Mouse (Mus musculus) testis, adult 2 months (tissue): ENCODE measurements around the gene Strip2. TPM values are rescaled to one million over a fixed set of nuclear protein-coding genes. Genes with fewer than 3 reads are reported as not detected.

Experiments used
- H3K27ac ChIP-seq: fragments of 200-500 bp; 2 replicates; pipeline ENCODE4 v1.5.1; 2012; ENCODE audit warnings: low read depth, low read length; ENCODE audit not compliant: control insufficient read depth, insufficient read depth
- H3K27me3 ChIP-seq: fragments of 200-500 bp; 2 replicates; pipeline ENCODE4 v1.6.1; 2012; ENCODE audit warnings: mild to moderate bottlenecking, low read length, moderate library complexity; ENCODE audit not compliant: control insufficient read depth, insufficient read depth
- H3K36me3 ChIP-seq: fragments of 200-500 bp; 2 replicates; pipeline ENCODE4 v1.6.1; 2012; ENCODE audit warnings: mild to moderate bottlenecking, low read length; ENCODE audit not compliant: control insufficient read depth, insufficient read depth
- H3K4me1 ChIP-seq: fragments of 200-500 bp; 2 replicates; pipeline ENCODE4 v1.6.1; 2012; ENCODE audit warnings: low read length; ENCODE audit not compliant: control insufficient read depth, insufficient read depth
- H3K4me3 ChIP-seq: fragments of 200-500 bp; 2 replicates; pipeline ENCODE4 v1.5.1; 2012; ENCODE audit warnings: low read depth, mild to moderate bottlenecking, low read length, moderate library complexity, mixed read lengths; ENCODE audit not compliant: control insufficient read depth
- CTCF ChIP-seq: fragments of 200-500 bp; IDR thresholded peaks from 2 replicates; pipeline ENCODE4 v1.5.1; 2012; ENCODE audit warnings: low read depth, mild to moderate bottlenecking, inconsistent platforms, low read length, moderate library complexity; ENCODE audit not compliant: control insufficient read depth, insufficient read depth, insufficient replicate concordance
- POLR2A ChIP-seq: fragments of 200-500 bp; IDR thresholded peaks from 2 replicates; pipeline ENCODE4 v1.6.1; 2012; ENCODE audit warnings: low read depth, mild to moderate bottlenecking, inconsistent platforms, low read length, moderate library complexity; ENCODE audit not compliant: control insufficient read depth
- polyA plus RNA-seq: library from polyadenylated mRNA; depleted of rRNA; stranded (reverse); fragments of >200 nt; gene quantifications from 2 replicates; pipeline ENCODE4 v1.2.3, GENCODE M21; 2012

The Strip2 gene
- polyA plus RNA-seq, 1 experiment: 9.0 TPM

DNA sequence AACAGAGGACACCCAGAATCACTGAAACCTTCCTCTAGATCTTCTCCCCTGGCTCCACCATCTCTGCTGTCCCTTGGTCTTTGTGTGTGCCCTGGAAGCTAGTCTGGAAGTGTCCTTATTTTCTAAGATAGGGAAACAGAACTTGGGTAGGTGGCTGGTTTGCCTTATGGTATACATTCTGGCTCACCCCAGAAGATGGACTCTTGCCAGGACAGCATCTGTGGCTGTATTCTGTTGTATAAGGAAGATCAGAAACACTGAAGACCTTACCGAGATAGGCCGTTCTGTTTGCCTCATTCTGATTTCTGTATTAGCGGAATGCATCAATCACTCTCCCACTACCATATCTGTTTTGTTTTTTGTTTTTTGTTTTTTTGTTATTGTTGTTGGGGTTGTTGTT is 6.2 kb upstream of the Strip2 start:
- Histone ChIP-seq H3K27ac (0 out of 2 replicates have a peak overlapping the region, but pooled peaks have one; percentile 21), H3K27me3 (no peaks in the 10 kb centered on the region), H3K36me3 (no peaks in the 10 kb centered on the region; the same call in 1 of the 2 replicates), H3K4me3 (no peak overlapping the region), H3K4me1 (no peaks in the 10 kb centered on the region; the same call in 1 of the 2 replicates)
- TF ChIP-seq CTCF: no peak
- no peak for TF ChIP-seq POLR2A

DNA sequence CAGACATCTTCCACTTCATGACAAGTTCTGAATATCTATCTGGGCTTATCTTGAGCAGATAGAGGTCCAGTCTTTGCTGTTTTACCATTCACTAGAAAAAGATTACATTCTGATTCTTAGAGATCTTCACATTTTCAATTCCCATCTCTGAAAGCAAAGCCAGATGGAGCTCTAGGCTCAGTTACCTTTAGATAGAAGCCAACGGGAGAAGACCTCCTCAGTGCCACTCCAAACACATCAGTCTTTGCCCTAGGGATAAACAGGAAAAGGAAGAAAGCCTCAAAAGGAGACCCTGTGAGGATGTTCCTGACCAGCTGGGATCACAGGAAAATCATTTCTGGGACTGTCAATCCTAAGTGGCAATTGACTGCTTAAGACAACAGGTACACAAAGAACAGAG is 3.1 kb upstream of the Strip2 start:
- H3K4me3 ChIP-seq: no peak overlapping the region
- H3K27ac ChIP-seq: no peak overlapping the region
- peaks cover 2% of the 10 kb centered on the region for H3K4me1 ChIP-seq
- H3K27me3 ChIP-seq: no peaks in the 10 kb centered on the region
- TF ChIP-seq CTCF (no peak), POLR2A (no peak)
- H3K36me3 ChIP-seq: no peaks in the 10 kb centered on the region; the same call in 1 of the 2 replicates

DNA sequence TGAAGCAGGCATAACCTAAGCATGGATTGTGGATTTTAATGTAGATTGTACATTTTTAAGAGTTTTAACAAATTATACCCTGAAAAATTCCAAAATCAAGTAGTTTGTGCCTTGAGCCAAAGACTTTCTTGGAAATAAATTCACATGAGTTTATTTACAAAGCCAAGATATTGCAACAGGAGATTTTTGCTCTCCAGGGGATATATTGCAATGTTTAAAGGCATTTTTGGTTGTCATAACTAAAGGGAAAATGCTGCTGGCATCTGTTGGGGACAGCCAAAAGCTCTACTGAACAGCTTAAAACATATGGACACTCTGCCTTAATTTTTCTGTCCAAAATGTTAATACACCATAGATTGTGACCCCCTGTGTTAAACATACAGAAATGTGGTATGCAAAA is 2.7 kb upstream of the Strip2 start:
- H3K27ac ChIP-seq: no peak overlapping the region
- TF ChIP-seq CTCF (no peak), POLR2A (no peak)
- H3K36me3 ChIP-seq: no peaks in the 10 kb centered on the region; the same call in 1 of the 2 replicates

GRCm38 (mm10) chr6:29915836-29916235 is 976 bp upstream of the Strip2 start:
- no peaks in the 10 kb centered on the region for H3K36me3 ChIP-seq
- no peak for TF ChIP-seq POLR2A
- no peak for TF ChIP-seq CTCF
- H3K27ac ChIP-seq: no peak overlapping the region
- H3K27me3 ChIP-seq: no peaks in the 10 kb centered on the region
- H3K4me1 ChIP-seq: peaks cover 2% of the 10 kb centered on the region
- H3K4me3 ChIP-seq: no peak overlapping the region

More for the DNA sequence above, 2.7 kb upstream of the Strip2 start:
- Histone ChIP-seq H3K4me3 (no peak overlapping the region), H3K27me3 (no peaks in the 10 kb centered on the region), H3K4me1 (peaks cover 2% of the 10 kb centered on the region)

DNA sequence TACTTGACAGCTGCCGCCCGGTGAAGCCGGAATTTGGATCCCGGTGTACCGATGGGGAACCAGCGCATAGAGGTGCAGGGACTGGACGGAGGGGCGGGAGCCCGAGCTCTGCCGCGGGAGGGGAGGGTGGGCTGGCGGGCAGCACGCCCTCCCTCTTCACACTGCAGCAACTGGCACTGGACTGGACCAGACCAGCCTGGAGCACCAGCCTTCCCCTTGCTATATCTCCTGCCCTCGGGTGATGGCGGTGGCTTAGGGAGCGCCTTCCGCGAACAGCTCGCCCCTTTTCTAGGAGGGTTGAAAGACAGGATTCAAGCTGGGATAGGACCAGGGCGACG is 540 bp downstream of the Strip2 start:
- Histone ChIP-seq H3K4me1 (peaks cover 2% of the 10 kb centered on the region), H3K4me3 (peak overlapping the region; percentile 93), H3K27me3 (no peaks in the 10 kb centered on the region), H3K27ac (peak overlapping the region; percentile 93), H3K36me3 (no peaks in the 10 kb centered on the region)
- TF ChIP-seq CTCF (no peak), POLR2A (no peak)

DNA sequence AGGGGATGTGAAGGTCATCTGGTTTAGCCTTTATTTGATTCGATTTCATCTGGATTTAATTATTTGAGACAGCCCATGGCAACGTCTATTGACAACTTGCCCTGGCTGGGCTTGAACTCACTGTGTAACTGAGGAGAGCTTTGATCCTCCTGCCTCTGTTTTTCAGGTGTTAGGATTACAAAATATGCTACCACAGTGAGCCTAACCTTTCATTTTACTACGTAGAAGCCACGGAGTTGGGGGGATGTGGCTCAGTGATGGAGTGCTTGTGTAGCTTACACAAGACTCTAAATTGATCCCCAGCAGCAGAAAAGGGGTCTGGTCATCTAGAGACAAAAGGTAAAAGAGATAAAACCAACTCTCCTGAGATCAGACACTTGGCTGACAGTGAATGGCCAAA is 1.1 kb downstream of the Strip2 start:
- Histone ChIP-seq H3K27ac (no peak overlapping the region; the same call in 1 of the 2 replicates), H3K36me3 (no peaks in the 10 kb centered on the region), H3K4me1 (peaks cover 2% of the 10 kb centered on the region), H3K4me3 (peak overlapping the region; percentile 68; the same call in 1 of the 2 replicates), H3K27me3 (no peaks in the 10 kb centered on the region)
- TF ChIP-seq POLR2A (no peak), CTCF (no peak)

- no peak for TF ChIP-seq POLR2A
- no peak for TF ChIP-seq CTCF
- H3K4me1 ChIP-seq: no peaks in the 10 kb centered on the region
- H3K4me3 ChIP-seq: no peak overlapping the region
- peak overlapping the region; percentile 39; the same call in 1 of the 2 replicates for H3K27ac ChIP-seq
- peaks cover 1% of the 10 kb centered on the region; the same call in 1 of the 2 replicates for H3K36me3 ChIP-seq
- no peaks in the 10 kb centered on the region for H3K27me3 ChIP-seq
These were observed 6.7 kb downstream of the Strip2 start for GRCm38 (mm10) chr6:29923501-29923900.

- H3K36me3 ChIP-seq: peaks cover 1% of the 10 kb centered on the region; the same call in 1 of the 2 replicates
- TF ChIP-seq CTCF (no peak), POLR2A (no peak)
- no peak overlapping the region for H3K27ac ChIP-seq
- H3K4me1 ChIP-seq: peaks cover 2% of the 10 kb centered on the region; the same call in 1 of the 2 replicates
- H3K27me3 ChIP-seq: no peaks in the 10 kb centered on the region
- H3K4me3 ChIP-seq: no peak overlapping the region
These were observed 8.9 kb downstream of the Strip2 start for GRCm38 (mm10) chr6:29925594-29926219.
